In genomic region chr9:37432720-37433421, GRCm38 (mm10) we compare ENCODE assay signal across 9 mouse cellular contexts. TPM values are rescaled to one million over a fixed set of nuclear protein-coding genes. Genes with fewer than 3 reads are reported as not detected.
A peak's percentile ranks its signal among the peaks of the same experiment; 100 is the strongest.
DNase-seq lines count a peak whose midpoint lies in the region; ATAC-seq and TF ChIP-seq lines count a peak whose summit lies in the region.
"Had no signal": no experiment of that assay in that cellular context is flagged by ENCODE, and none has a peak within 500 bp of the region (broad histone marks: within the 10 kb centered on the region; RNA-seq: fewer than 3 reads in every experiment).

Gene Robo3 (minus strand): TSS chr9:37433246.

- ATAC-seq in heart, embryonic 12.5 days (ENCODE audit: insufficient number of reproducible peaks, low FRiP score), result no peak; the same call in 1 of the 2 replicates
- ATAC-seq in forebrain, embryonic 12.5 days (ENCODE audit: low FRiP score), result peak; percentile 46
- no peak for ATAC-seq in limb, embryonic 11.5 days (ENCODE audit: insufficient number of reproducible peaks, low FRiP score, low TSS enrichment, low read depth)

- TF ChIP-seq POLR2A in CH12.LX (IDR thresholded peaks at IDR 0.05; ENCODE audit: low read depth, low read length), result no peak

- H3K36me3 ChIP-seq in heart, embryonic 12.5 days, result no peaks in the 10 kb centered on the region
- no peaks in the 10 kb centered on the region for H3K36me3 ChIP-seq in CH12.LX (replicated peaks in 1 of 2; ENCODE audit: control insufficient read depth in 1 of 2, insufficient read depth in 1 of 2, low read length in 1 of 2)
- H3K36me3 ChIP-seq in forebrain, embryonic 12.5 days (replicated peaks), result no peaks in the 10 kb centered on the region
- H3K36me3 ChIP-seq in limb, embryonic 11.5 days (ENCODE audit: control insufficient read depth, insufficient read depth, low read length), result no peaks in the 10 kb centered on the region
- H3K36me3 ChIP-seq: G1E had no signal

- no peak for TF ChIP-seq RAD21 in CH12.LX (IDR thresholded peaks at IDR 0.05; ENCODE audit: low read depth, low read length)

- no peak within 1 kb of the TSS for H3K9ac ChIP-seq in heart, embryonic 12.5 days
- no peak within 1 kb of the TSS for H3K9ac ChIP-seq in CH12.LX (ENCODE audit: insufficient read depth, low read depth)
- peak within 1 kb of the TSS; percentile 50 for H3K9ac ChIP-seq in forebrain, embryonic 12.5 days
- H3K9ac ChIP-seq in limb, embryonic 11.5 days (ENCODE audit: low read length), result no peak within 1 kb of the TSS

- peak within 1 kb of the TSS; percentile 39 for H3K4me3 ChIP-seq in heart, embryonic 12.5 days
- no peak within 1 kb of the TSS for H3K4me3 ChIP-seq in CH12.LX (replicated peaks in 1 of 3; ENCODE audit: low read depth in 2 of 3, low read length in 2 of 3, poor library complexity in 1 of 3)
- H3K4me3 ChIP-seq in forebrain, embryonic 12.5 days (replicated peaks), result peak within 1 kb of the TSS; percentile 43
- H3K4me3 ChIP-seq in limb, embryonic 11.5 days (ENCODE audit: low read depth, low read length), result peak within 1 kb of the TSS; percentile 25

- WGBS in heart, embryonic 12.5 days, result under 1% methylated on average over 39 of the region's 40 CpGs
- WGBS in forebrain, embryonic 12.5 days, result under 1% methylated on average over 40 of the region's 40 CpGs
- WGBS in limb, embryonic 11.5 days, result 1% methylated on average over 38 of the region's 40 CpGs

- TF ChIP-seq CTCF in CH12.LX (conservative IDR thresholded peaks at IDR 0.05 in 1 of 2, IDR thresholded peaks at IDR 0.05 in 1 of 2; ENCODE audit: low read depth in 2 of 2, low read length in 2 of 2), result no peak

- no peaks in the 10 kb centered on the region for H3K79me2 ChIP-seq in CH12.LX (replicated peaks; ENCODE audit: control insufficient read depth, extremely low read depth, insufficient read depth, poor library complexity, severe bottlenecking)

- H3K27ac ChIP-seq in heart, embryonic 12.5 days (ENCODE audit: poor library complexity, severe bottlenecking), result no peak within 1 kb of the TSS
- no peak within 1 kb of the TSS for H3K27ac ChIP-seq in CH12.LX (ENCODE audit: insufficient read depth, low read depth)
- H3K27ac ChIP-seq in forebrain, embryonic 12.5 days, result no peak within 1 kb of the TSS
- no peak within 1 kb of the TSS for H3K27ac ChIP-seq in limb, embryonic 11.5 days (replicated peaks; ENCODE audit: low read depth, low read length)

- dilution Hi-C loops in CH12.LX (cut with MboI; ENCODE audit: extremely low pct_ligation_motif_present, extremely low pct_unique_long_range_greater_than_20kb, low sequenced_read_pairs), result no loop called here

- H3K9me3 ChIP-seq in heart, embryonic 12.5 days (replicated peaks), result no peaks in the 10 kb centered on the region
- H3K9me3 ChIP-seq in CH12.LX (replicated peaks; ENCODE audit: low read length), result no peaks in the 10 kb centered on the region
- no peaks in the 10 kb centered on the region for H3K9me3 ChIP-seq in forebrain, embryonic 12.5 days
- H3K9me3 ChIP-seq in limb, embryonic 11.5 days (ENCODE audit: control insufficient read depth, low read length), result no peaks in the 10 kb centered on the region
- H3K9me3 ChIP-seq: G1E had no signal

- peaks cover 24% of the 10 kb centered on the region for H3K4me1 ChIP-seq in heart, embryonic 12.5 days (replicated peaks)
- H3K4me1 ChIP-seq in CH12.LX (ENCODE audit: control insufficient read depth in 1 of 2, insufficient read depth in 2 of 2), result peaks cover 3 to 38% of the 10 kb centered on the region in 2 experiments; a peak in 3 of 4 replicates
- H3K4me1 ChIP-seq in forebrain, embryonic 12.5 days, result peaks cover 35% of the 10 kb centered on the region
- peaks cover 6% of the 10 kb centered on the region for H3K4me1 ChIP-seq in limb, embryonic 11.5 days (ENCODE audit: control insufficient read depth, insufficient read depth, low read length)

- in situ Hi-C loops in CH12.LX (cut with MboI; ENCODE audit: low pct_ligation_motif_present, low pct_unique_long_range_greater_than_20kb, low sequenced_read_pairs), result no loop called here

- TF ChIP-seq EP300 in CH12.LX (IDR thresholded peaks at IDR 0.05; ENCODE audit: low read length), result no peak

- peaks cover 81% of the 10 kb centered on the region for H3K27me3 ChIP-seq in heart, embryonic 12.5 days (replicated peaks)
- peaks cover 35% of the 10 kb centered on the region for H3K27me3 ChIP-seq in CH12.LX (replicated peaks)
- peaks cover 72% of the 10 kb centered on the region for H3K27me3 ChIP-seq in forebrain, embryonic 12.5 days
- H3K27me3 ChIP-seq in limb, embryonic 11.5 days (ENCODE audit: control insufficient read depth, insufficient read depth, low read length), result peaks cover 77% of the 10 kb centered on the region

- no peak for DNase-seq in heart, adult 8-10 months (ENCODE audit: low spot score)
- DNase-seq in CH12.LX (ENCODE audit: extremely low read depth), result no peak
- DNase-seq in limb, embryonic 11.5 days (ENCODE audit: low spot score), result no peak
- no peak for DNase-seq in B cell, adult 2 months
- DNase-seq in ovary, postnatal 14 days (ENCODE audit: low spot score), result no peak
- DNase-seq in lung, postnatal 25 days (ENCODE audit: low spot score), result no peak

- peak within 1 kb of the TSS; percentile 68 for H3K4me2 ChIP-seq in heart, embryonic 12.5 days
- peak within 1 kb of the TSS; percentile 55 for H3K4me2 ChIP-seq in CH12.LX (ENCODE audit: insufficient read depth, low read depth, poor library complexity, severe bottlenecking)
- peak within 1 kb of the TSS; percentile 69 for H3K4me2 ChIP-seq in forebrain, embryonic 12.5 days
- peak within 1 kb of the TSS; percentile 42 for H3K4me2 ChIP-seq in limb, embryonic 11.5 days (ENCODE audit: low read depth, severe bottlenecking)

TF ChIP-seq in CH12.LX, 34 proteins besides CTCF, POLR2A, EP300 and RAD21:
- TF ChIP-seq BHLHE40 (IDR thresholded peaks at IDR 0.05; ENCODE audit: low read depth, low read length), result no peak

RNA-seq across cellular contexts. Expression of gene Robo3, which starts in this region (rescaled TPM):
- polyA plus RNA-seq in heart, embryonic 12.5 days (2016; fragmentation: Nextera tagmentation; extraction: Ambion mirVana), result 0.10 and 0.20 TPM in 2 replicates
- not detected for total RNA-seq in heart, adult 8-10 months (2022)
- 0.76 TPM in 2 replicates for total RNA-seq in CH12.LX (2012; rRNA removed)
- 0.42 and 0.59 TPM in 2 replicates for total RNA-seq in CH12.LX (2014; rRNA removed)
- polyA plus RNA-seq in CH12.LX (2012; ENCODE audit: insufficient read length, low read depth), result 0.41 and 1.1 TPM in 2 replicates
- polyA plus RNA-seq in forebrain, embryonic 12.5 days (2016; fragmentation: Nextera tagmentation; extraction: Ambion mirVana), result 22.7 and 24.1 TPM in 2 replicates
- polyA plus RNA-seq in limb, embryonic 11.5 days (2014; fragmentation: Nextera tagmentation; extraction: Ambion mirVana), result 0.16 and 0.33 TPM in 2 replicates

Comparison
In these comparisons a context has a peak if more than half of its experiments do, and no peak if none do; other contexts are left out.
1. RNA of gene Robo3 (polyA plus RNA-seq): 22.7 to 24.1 TPM in forebrain, embryonic 12.5 days; 0.41 to 1.1 TPM in CH12.LX, 0.10 to 0.20 TPM in heart, embryonic 12.5 days and 0.16 to 0.33 TPM in limb, embryonic 11.5 days; every median in the first group is over 10 times any median in the second.
2. H3K4me3 ChIP-seq: peak in heart, embryonic 12.5 days (single experiment), forebrain, embryonic 12.5 days (single experiment) and limb, embryonic 11.5 days (single experiment); none in CH12.LX (0 of 3).
3. Peak in every context shown above with its lines, with median percentiles within 50 percentile points of each other: H3K4me2 ChIP-seq.